In genomic region chrX:135574958-135575628, GRCm38 (mm10) we compare ENCODE assay signal across 18 mouse cellular contexts. TPM values are rescaled to one million over a fixed set of nuclear protein-coding genes. Genes with fewer than 3 reads are reported as not detected.
DNase-seq lines count a peak whose midpoint lies in the region; ATAC-seq lines count a peak whose summit lies in the region.
"Not testable (repeated sequence)": the region's sequence is repeated elsewhere in the genome, so short reads cannot be mapped to it uniquely, and the experiment has no call there.
"Had no signal": no experiment of that assay in that cellular context is flagged by ENCODE, and none has a peak within 500 bp of the region (broad histone marks: within the 10 kb centered on the region; RNA-seq: fewer than 3 reads in every experiment).

No protein-coding gene starts in this region.

- not testable (repeated sequence) for H3K9me3 ChIP-seq in embryonic facial prominence, embryonic 11.5 days (replicated peaks; ENCODE audit: control insufficient read depth, low read length); heart, embryonic 13.5 days; intestine, embryonic 15.5 days; kidney, embryonic 16.5 days (ENCODE audit: low read length); liver, embryonic 11.5 days (ENCODE audit: control insufficient read depth, low read length); lung, embryonic 16.5 days (ENCODE audit: control insufficient read depth, low read length); stomach, embryonic 16.5 days (replicated peaks; ENCODE audit: control insufficient read depth, low read length)

- not testable (repeated sequence) for H3K4me3 ChIP-seq in embryonic facial prominence, embryonic 11.5 days (ENCODE audit: low read depth, low read length); heart, embryonic 13.5 days; intestine, embryonic 15.5 days (replicated peaks); kidney, embryonic 16.5 days (ENCODE audit: low read length); liver, embryonic 11.5 days (ENCODE audit: low read depth, low read length); lung, embryonic 16.5 days (ENCODE audit: low read length); stomach, embryonic 16.5 days (replicated peaks; ENCODE audit: low read length)

- H3K4me2 ChIP-seq in embryonic facial prominence, embryonic 11.5 days (ENCODE audit: low read depth, low read length); heart, embryonic 13.5 days; intestine, embryonic 15.5 days (replicated peaks); lung, embryonic 16.5 days (ENCODE audit: low read depth, low read length); stomach, embryonic 16.5 days (ENCODE audit: low read depth, low read length): not testable (repeated sequence)
- H3K4me2 ChIP-seq in kidney, embryonic 16.5 days (replicated peaks; ENCODE audit: low read depth, low read length): 0 out of 2 replicates have a peak overlapping the region, but pooled peaks have one; percentile 4
- peak overlapping the region; percentile 25; the same call in 1 of the 2 replicates for H3K4me2 ChIP-seq in liver, embryonic 11.5 days

- not testable (repeated sequence) for H3K27me3 ChIP-seq in embryonic facial prominence, embryonic 11.5 days (ENCODE audit: control insufficient read depth, insufficient read depth, low read length); heart, embryonic 13.5 days (replicated peaks); intestine, embryonic 15.5 days (replicated peaks); kidney, embryonic 16.5 days (ENCODE audit: insufficient read depth, low read length); liver, embryonic 11.5 days (replicated peaks; ENCODE audit: control insufficient read depth, insufficient read depth, low read length); lung, embryonic 16.5 days (ENCODE audit: control insufficient read depth, insufficient read depth, low read depth, low read length); stomach, embryonic 16.5 days (ENCODE audit: control insufficient read depth, insufficient read depth, low read length)

- H3K4me1 ChIP-seq in embryonic facial prominence, embryonic 11.5 days (ENCODE audit: control insufficient read depth, insufficient read depth, low read length); heart, embryonic 13.5 days; intestine, embryonic 15.5 days (replicated peaks); kidney, embryonic 16.5 days (ENCODE audit: insufficient read depth, low read length); liver, embryonic 11.5 days (replicated peaks; ENCODE audit: control insufficient read depth, insufficient read depth, low read length); lung, embryonic 16.5 days (replicated peaks; ENCODE audit: control insufficient read depth, insufficient read depth, low read length); stomach, embryonic 16.5 days (ENCODE audit: control insufficient read depth, insufficient read depth, low read length): not testable (repeated sequence)

- DNase-seq in embryonic facial prominence, embryonic 11.5 days (ENCODE audit: low spot score); liver, embryonic 11.5 days (ENCODE audit: low spot score): not testable (repeated sequence)

- WGBS in embryonic facial prominence, embryonic 11.5 days: 67% methylated on average over 9 of the region's 9 CpGs
- 40% methylated on average over 9 of the region's 9 CpGs for WGBS in heart, embryonic 13.5 days
- 63% methylated on average over 9 of the region's 9 CpGs for WGBS in intestine, embryonic 15.5 days
- 66% methylated on average over 9 of the region's 9 CpGs for WGBS in kidney, embryonic 16.5 days
- WGBS in liver, embryonic 11.5 days: 48% methylated on average over 9 of the region's 9 CpGs
- WGBS in lung, embryonic 16.5 days: 55% methylated on average over 9 of the region's 9 CpGs
- 54% methylated on average over 9 of the region's 9 CpGs for WGBS in stomach, embryonic 16.5 days

- not testable (repeated sequence) for H3K27ac ChIP-seq in embryonic facial prominence, embryonic 11.5 days (replicated peaks; ENCODE audit: low read depth, low read length); intestine, embryonic 15.5 days; kidney, embryonic 16.5 days (ENCODE audit: low read length); liver, embryonic 11.5 days (ENCODE audit: low read depth, low read length); lung, embryonic 16.5 days (ENCODE audit: low read length); stomach, embryonic 16.5 days (ENCODE audit: low read length)
- H3K27ac ChIP-seq in heart, embryonic 13.5 days (replicated peaks): peak overlapping the region; percentile 76

- not testable (repeated sequence) for H3K36me3 ChIP-seq in embryonic facial prominence, embryonic 11.5 days (replicated peaks; ENCODE audit: control insufficient read depth, insufficient read depth, low read depth, low read length); heart, embryonic 13.5 days; intestine, embryonic 15.5 days; kidney, embryonic 16.5 days (ENCODE audit: insufficient read depth, low read length); liver, embryonic 11.5 days (ENCODE audit: control insufficient read depth, insufficient read depth, low read length); lung, embryonic 16.5 days (ENCODE audit: control insufficient read depth, insufficient read depth, low read length); stomach, embryonic 16.5 days (ENCODE audit: control insufficient read depth, insufficient read depth, low read length)

- ATAC-seq in embryonic facial prominence, embryonic 11.5 days (replicated peaks; ENCODE audit: insufficient number of reproducible peaks, low FRiP score, low TSS enrichment, low read depth): peak; percentile 39; the same call in 1 of the 2 replicates
- ATAC-seq in heart, embryonic 13.5 days (ENCODE audit: extremely low read depth, insufficient number of reproducible peaks, low FRiP score, low TSS enrichment): not testable (repeated sequence)
- ATAC-seq in intestine, embryonic 15.5 days: peak; percentile 49; the same call in 1 of the 2 replicates
- peak; percentile 77 for ATAC-seq in kidney, embryonic 16.5 days (ENCODE audit: low FRiP score, low TSS enrichment)
- peak; percentile 78 for ATAC-seq in liver, embryonic 11.5 days (replicated peaks; ENCODE audit: low FRiP score)
- ATAC-seq in lung, embryonic 16.5 days (ENCODE audit: low read depth): 0 out of 2 replicates have a peak, but pooled peaks have one; percentile 26
- ATAC-seq in stomach, embryonic 16.5 days (ENCODE audit: insufficient read depth, low FRiP score): 0 out of 2 replicates have a peak, but pooled peaks have one; percentile 37

- not testable (repeated sequence) for H3K9ac ChIP-seq in embryonic facial prominence, embryonic 11.5 days (replicated peaks; ENCODE audit: low read length); heart, embryonic 13.5 days; intestine, embryonic 15.5 days; kidney, embryonic 16.5 days (replicated peaks; ENCODE audit: low read length); liver, embryonic 11.5 days (ENCODE audit: low read depth, low read length); lung, embryonic 16.5 days (ENCODE audit: low read length); stomach, embryonic 16.5 days (ENCODE audit: low read length)

RNA-seq across cellular contexts. Expression of gene Nxf7, which starts 23.5 kb away (rescaled TPM):
- 0.08 TPM in 1 of 2 replicates, not detected in the other for polyA plus RNA-seq in embryonic facial prominence, embryonic 11.5 days (2014; fragmentation: Nextera tagmentation; extraction: Ambion mirVana)
- not detected in 2 replicates for polyA plus RNA-seq in heart, embryonic 13.5 days (2015; fragmentation: Nextera tagmentation; extraction: Ambion mirVana)
- 0.53 TPM in 1 of 2 replicates, not detected in the other for polyA plus RNA-seq in intestine, embryonic 15.5 days (2015; fragmentation: Nextera tagmentation; extraction: Ambion mirVana)
- not detected in 2 replicates for polyA plus RNA-seq in kidney, embryonic 16.5 days (2015; fragmentation: Nextera tagmentation; extraction: Ambion mirVana)
- 0.25 and 0.27 TPM in 2 replicates for polyA plus RNA-seq in liver, embryonic 11.5 days (2014; fragmentation: Nextera tagmentation; extraction: Ambion mirVana)
- polyA plus RNA-seq in lung, embryonic 16.5 days (2015; fragmentation: Nextera tagmentation; extraction: Ambion mirVana): not detected in 2 replicates
- not detected in 2 replicates for polyA plus RNA-seq in stomach, embryonic 16.5 days (2015; fragmentation: Nextera tagmentation; extraction: Ambion mirVana)
- polyA plus RNA-seq: adrenal gland, adult 2 months; forebrain, embryonic 10.5 days; forebrain, embryonic 16.5 days; hindbrain, embryonic 12.5 days; limb, embryonic 10.5 days; liver, adult 2 months; lung, postnatal 0 days; macrophage; midbrain, embryonic 12.5 days had no signal

RNA-seq across cellular contexts. Expression of gene Prame, which starts 52.4 kb away (rescaled TPM):
- 0.25 TPM in 1 of 2 replicates, not detected in the other for polyA plus RNA-seq in embryonic facial prominence, embryonic 11.5 days (2014; fragmentation: Nextera tagmentation; extraction: Ambion mirVana)
- polyA plus RNA-seq in heart, embryonic 13.5 days (2015; fragmentation: Nextera tagmentation; extraction: Ambion mirVana): not detected in 2 replicates
- polyA plus RNA-seq in intestine, embryonic 15.5 days (2015; fragmentation: Nextera tagmentation; extraction: Ambion mirVana): not detected in 2 replicates
- not detected in 2 replicates for polyA plus RNA-seq in kidney, embryonic 16.5 days (2015; fragmentation: Nextera tagmentation; extraction: Ambion mirVana)
- polyA plus RNA-seq in liver, embryonic 11.5 days (2014; fragmentation: Nextera tagmentation; extraction: Ambion mirVana): not detected in 2 replicates
- not detected in 2 replicates for polyA plus RNA-seq in lung, embryonic 16.5 days (2015; fragmentation: Nextera tagmentation; extraction: Ambion mirVana)
- not detected in 2 replicates for polyA plus RNA-seq in stomach, embryonic 16.5 days (2015; fragmentation: Nextera tagmentation; extraction: Ambion mirVana)
- polyA plus RNA-seq: adrenal gland, adult 2 months; cortical plate, adult 2 months; forebrain, embryonic 16.5 days; hindbrain, embryonic 12.5 days; limb, embryonic 10.5 days; liver, adult 2 months; lung, postnatal 0 days; macrophage; midbrain, embryonic 12.5 days; thymus, postnatal 0 days had no signal
